Mouse (Mus musculus) hindbrain, embryonic 13.5 days (tissue): ENCODE results near the gene Mgat5. TPM values are rescaled to one million over a fixed set of nuclear protein-coding genes. Genes with fewer than 3 reads are reported as not detected.
A peak's percentile ranks its signal among the peaks of the same experiment; 100 is the strongest.

ENCODE experiments used
- ATAC-seq: fragments of 200-750 bp; cut with Nextera tagmentation; 2 replicates; pipeline ENCODE4 v1.8.0; 2017; ENCODE audit warnings: moderate TSS enrichment; ENCODE audit not compliant: low FRiP score
- H3K27ac ChIP-seq: fragments of 300-500 bp; sonication (generic); 2 replicates; pipeline ENCODE4 v1.5.1; 2015; ENCODE audit warnings: inconsistent platforms, mild to moderate bottlenecking, moderate library complexity
- H3K27me3 ChIP-seq: fragments of 300-500 bp; sonication (generic); 2 replicates; pipeline ENCODE4 v1.6.1; 2015; ENCODE audit warnings: mild to moderate bottlenecking, inconsistent platforms
- H3K36me3 ChIP-seq: fragments of 300-500 bp; sonication (generic); 2 replicates; pipeline ENCODE4 v1.6.1; 2015; ENCODE audit warnings: mild to moderate bottlenecking, inconsistent platforms
- H3K4me1 ChIP-seq: fragments of 300-500 bp; sonication (generic); replicated peaks from 2 replicates; pipeline ENCODE4 v1.6.1; 2015; ENCODE audit warnings: inconsistent platforms
- H3K4me2 ChIP-seq: fragments of 300-500 bp; sonication (generic); 2 replicates; pipeline ENCODE4 v1.6.1; 2015; ENCODE audit warnings: inconsistent platforms, mild to moderate bottlenecking, moderate library complexity
- H3K4me3 ChIP-seq: fragments of 300-500 bp; sonication (generic); 2 replicates; pipeline ENCODE4 v1.5.1; 2015; ENCODE audit warnings: mild to moderate bottlenecking, inconsistent platforms
- H3K9ac ChIP-seq: fragments of 300-500 bp; sonication (generic); 2 replicates; pipeline ENCODE4 v1.6.1; 2015; ENCODE audit warnings: mild to moderate bottlenecking, inconsistent platforms
- H3K9me3 ChIP-seq: fragments of 300-500 bp; sonication (generic); 2 replicates; pipeline ENCODE4 v1.6.1; 2016; ENCODE audit warnings: inconsistent platforms
- WGBS: fragments of 180-500 bp; shearing (Covaris S2); methylation state at CpG from one replicate; pipeline ENCODE4 v1.1.7; 2015; 5-methylcytosine and 5-hydroxymethylcytosine counted together
- polyA plus RNA-seq: library from polyadenylated mRNA; unstranded; fragments of >200 nt; fragmentation: Nextera tagmentation; extraction: Ambion mirVana; gene quantifications from 2 replicates; pipeline ENCODE4 v1.2.1, GENCODE M21; 2015

Mgat5 gene
- polyA plus RNA-seq, 1 experiment from 2014 or later, result 14.0 TPM

DNA sequence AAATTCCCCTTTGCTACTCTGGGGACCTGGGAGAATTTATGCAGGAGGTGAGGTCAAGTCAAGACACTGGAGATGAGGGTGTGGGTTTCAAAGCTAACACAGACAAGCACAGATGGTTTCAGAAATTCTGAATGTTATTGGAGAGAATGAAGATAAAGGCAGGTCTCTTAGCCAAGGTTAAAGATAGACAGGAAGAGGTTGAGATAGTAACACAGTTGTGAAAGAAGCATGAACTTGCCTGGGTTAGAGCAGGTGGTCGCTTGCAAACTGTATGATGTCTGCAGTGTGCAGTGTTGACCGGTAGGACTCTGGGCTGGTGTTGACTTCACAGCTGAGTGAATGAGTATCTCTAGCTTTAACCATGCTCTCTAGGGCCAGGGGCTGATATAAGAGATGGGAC, 97.8 kb downstream of the Mgat5 start:
- ATAC-seq, result no peak
- H3K9ac ChIP-seq, result no peak overlapping the region
- WGBS, result 100% methylated on average over 2 of the region's 2 CpGs
- no peaks in the 10 kb centered on the region for H3K4me1 ChIP-seq
- no peak overlapping the region for H3K27ac ChIP-seq
- peaks cover 6% of the 10 kb centered on the region; the same call in 1 of the 2 replicates for H3K36me3 ChIP-seq
- no peaks in the 10 kb centered on the region for H3K27me3 ChIP-seq
- no peak overlapping the region for H3K4me2 ChIP-seq
- H3K9me3 ChIP-seq, result no peaks in the 10 kb centered on the region
- no peak overlapping the region for H3K4me3 ChIP-seq

DNA sequence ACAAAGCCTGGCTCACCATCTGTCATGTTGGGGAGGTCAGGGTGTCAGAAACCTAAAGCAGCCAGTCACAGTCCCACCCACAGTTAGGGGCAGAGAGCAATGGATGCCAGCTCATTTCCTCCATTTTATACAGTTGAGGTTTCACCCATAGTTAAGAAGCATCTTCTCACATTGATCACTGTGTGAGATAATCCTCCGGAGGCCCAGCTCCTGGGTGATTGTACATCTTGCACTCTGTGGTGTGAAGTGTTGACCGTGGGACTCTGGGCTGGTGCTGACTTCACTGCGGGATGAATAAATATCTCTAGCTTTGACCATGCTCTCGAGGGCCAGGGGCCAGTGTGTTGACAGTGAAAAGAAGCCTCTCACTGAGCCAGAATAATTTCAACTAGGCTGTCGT, 99.0 kb downstream of the Mgat5 start:
- Histone ChIP-seq H3K9me3 (no peaks in the 10 kb centered on the region), H3K36me3 (peaks cover 6% of the 10 kb centered on the region; the same call in 1 of the 2 replicates), H3K27me3 (no peaks in the 10 kb centered on the region), H3K9ac (no peak overlapping the region), H3K4me2 (no peak overlapping the region), H3K4me3 (no peak overlapping the region), H3K27ac (no peak overlapping the region), H3K4me1 (0 out of 2 replicates have a peak, but pooled peaks cover 3% of the 10 kb centered on the region)
- 70% methylated on average over 5 of the region's 5 CpGs for WGBS
- no peak for ATAC-seq

DNA sequence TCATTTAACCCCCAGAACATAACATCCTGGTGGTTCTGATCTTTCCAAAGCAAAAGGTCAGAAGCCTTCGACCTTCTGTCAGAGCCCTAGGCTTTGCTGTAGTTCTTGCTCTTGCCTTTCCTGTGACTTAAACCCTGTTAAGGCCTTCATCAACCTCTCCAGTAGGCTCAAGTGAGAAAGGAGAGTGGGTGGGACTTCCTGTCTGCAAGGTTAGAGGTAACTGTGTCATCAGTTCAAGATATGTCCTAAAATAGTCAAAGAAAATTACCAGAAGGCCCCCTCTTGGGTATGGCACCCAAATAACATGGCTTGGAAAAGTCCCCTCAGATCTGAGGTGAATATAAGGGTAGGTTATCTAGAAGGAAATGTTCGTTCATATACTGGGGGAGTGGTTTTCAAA, 99.5 kb downstream of the Mgat5 start:
- WGBS, result 96% methylated on average over 2 of the region's 2 CpGs
- Histone ChIP-seq H3K4me2 (no peak overlapping the region), H3K9ac (no peak overlapping the region), H3K9me3 (no peaks in the 10 kb centered on the region), H3K36me3 (peaks cover 6% of the 10 kb centered on the region; the same call in 1 of the 2 replicates), H3K4me1 (0 out of 2 replicates have a peak, but pooled peaks cover 3% of the 10 kb centered on the region), H3K27ac (no peak overlapping the region), H3K27me3 (no peaks in the 10 kb centered on the region), H3K4me3 (no peak overlapping the region)
- ATAC-seq, result no peak

DNA sequence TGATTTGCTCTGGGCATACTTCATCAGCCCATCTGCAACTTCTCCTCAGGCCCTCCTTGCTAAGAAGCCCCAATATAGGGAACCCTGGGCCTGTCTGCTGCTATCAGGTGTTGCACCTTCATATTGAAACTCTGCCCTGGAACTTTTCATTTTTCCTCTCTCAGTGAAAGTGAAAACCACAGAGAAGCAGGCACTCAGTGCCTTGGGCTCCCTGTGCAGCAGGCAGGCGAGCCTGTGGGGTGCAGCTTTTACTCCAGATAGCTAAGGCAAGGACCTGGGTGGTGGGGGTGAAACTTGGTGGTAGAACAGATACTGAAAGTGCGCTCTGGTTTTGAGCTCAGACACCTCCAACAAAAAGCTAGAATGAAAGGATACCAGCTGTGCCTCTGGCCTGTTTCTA, 100.8 kb downstream of the Mgat5 start:
- Histone ChIP-seq H3K9ac (no peak overlapping the region), H3K9me3 (no peaks in the 10 kb centered on the region), H3K4me2 (no peak overlapping the region), H3K4me1 (0 out of 2 replicates have a peak, but pooled peaks cover 3% of the 10 kb centered on the region), H3K36me3 (peaks cover 6% of the 10 kb centered on the region; the same call in 1 of the 2 replicates), H3K27me3 (no peaks in the 10 kb centered on the region), H3K27ac (peak overlapping the region; percentile 18; the same call in 1 of the 2 replicates), H3K4me3 (no peak overlapping the region)
- 95% methylated on average over 2 of the region's 2 CpGs for WGBS
- no peak for ATAC-seq

DNA sequence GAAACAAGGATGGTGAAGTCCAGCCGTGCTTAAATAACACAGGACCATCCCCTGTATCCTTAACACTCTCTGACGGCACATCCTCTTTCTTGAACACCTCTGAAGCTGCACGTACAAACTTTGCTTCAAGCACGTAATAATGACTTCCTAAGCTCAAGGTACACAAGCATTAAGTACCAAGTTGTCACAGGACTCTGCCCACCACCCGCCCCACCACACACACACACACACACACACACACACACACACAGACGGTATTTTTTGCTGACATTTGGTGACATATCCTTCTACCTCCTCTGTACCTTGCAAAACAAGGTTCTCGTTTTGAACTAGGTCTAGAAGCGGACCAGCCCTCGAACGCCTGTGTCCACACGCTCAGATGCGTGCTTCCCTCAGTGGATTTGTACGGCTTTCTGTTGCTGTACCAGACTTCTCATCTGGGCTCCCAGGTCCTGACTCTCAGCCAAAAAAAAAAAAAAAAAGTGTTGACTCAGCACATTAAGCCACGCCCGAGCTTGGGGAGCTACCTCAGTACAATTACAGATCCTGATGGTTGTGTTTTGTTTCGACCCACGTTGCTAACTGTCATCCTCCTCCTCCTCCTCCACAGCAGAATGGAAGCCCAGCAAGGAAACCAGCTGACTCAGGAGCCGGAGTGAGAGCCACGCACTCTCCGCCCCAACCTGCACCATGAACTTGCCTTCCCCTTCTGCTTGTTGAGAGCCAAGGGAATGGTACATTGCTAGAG, 101.4 kb downstream of the Mgat5 start:
- WGBS, result 89% methylated on average over 20 of the region's 20 CpGs

DNA sequence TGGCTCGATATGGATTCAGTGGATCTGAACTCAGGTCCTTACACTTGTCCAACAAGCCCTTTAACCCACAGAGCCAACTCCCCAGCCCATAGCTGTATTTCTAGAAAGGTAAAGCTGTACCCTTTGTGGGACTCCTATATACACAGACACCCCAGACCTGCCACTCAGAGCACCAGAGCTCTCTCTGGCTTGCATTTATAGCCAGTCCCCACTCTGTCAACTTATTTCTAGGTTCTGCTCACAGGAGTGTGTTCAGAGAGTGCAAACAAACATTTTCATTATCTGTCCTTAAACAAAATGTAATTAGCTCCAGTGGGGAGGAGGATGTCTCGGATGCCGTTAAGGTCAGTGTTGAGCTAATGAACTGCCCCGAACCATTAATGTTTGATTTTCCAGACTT, 102.5 kb downstream of the Mgat5 start:
- H3K4me1 ChIP-seq, result peaks cover 3% of the 10 kb centered on the region; the same call in 1 of the 2 replicates
- no peak overlapping the region for H3K9ac ChIP-seq
- 79% methylated on average over 4 of the region's 4 CpGs for WGBS
- H3K4me3 ChIP-seq, result no peak overlapping the region
- ATAC-seq, result no peak
- H3K27ac ChIP-seq, result peak overlapping the region; percentile 40; the same call in 1 of the 2 replicates
- H3K4me2 ChIP-seq, result no peak overlapping the region
- no peaks in the 10 kb centered on the region for H3K9me3 ChIP-seq
- no peaks in the 10 kb centered on the region for H3K27me3 ChIP-seq
- peaks cover 6% of the 10 kb centered on the region; the same call in 1 of the 2 replicates for H3K36me3 ChIP-seq

More for the DNA sequence above, 101.4 kb downstream of the Mgat5 start:
- Histone ChIP-seq H3K36me3 (peaks cover 6% of the 10 kb centered on the region; the same call in 1 of the 2 replicates), H3K9me3 (no peaks in the 10 kb centered on the region), H3K4me2 (no peak overlapping the region), H3K4me1 (0 out of 2 replicates have a peak, but pooled peaks cover 3% of the 10 kb centered on the region), H3K27ac (no peak overlapping the region), H3K4me3 (no peak overlapping the region), H3K27me3 (no peaks in the 10 kb centered on the region), H3K9ac (no peak overlapping the region)
- ATAC-seq, result no peak

DNA sequence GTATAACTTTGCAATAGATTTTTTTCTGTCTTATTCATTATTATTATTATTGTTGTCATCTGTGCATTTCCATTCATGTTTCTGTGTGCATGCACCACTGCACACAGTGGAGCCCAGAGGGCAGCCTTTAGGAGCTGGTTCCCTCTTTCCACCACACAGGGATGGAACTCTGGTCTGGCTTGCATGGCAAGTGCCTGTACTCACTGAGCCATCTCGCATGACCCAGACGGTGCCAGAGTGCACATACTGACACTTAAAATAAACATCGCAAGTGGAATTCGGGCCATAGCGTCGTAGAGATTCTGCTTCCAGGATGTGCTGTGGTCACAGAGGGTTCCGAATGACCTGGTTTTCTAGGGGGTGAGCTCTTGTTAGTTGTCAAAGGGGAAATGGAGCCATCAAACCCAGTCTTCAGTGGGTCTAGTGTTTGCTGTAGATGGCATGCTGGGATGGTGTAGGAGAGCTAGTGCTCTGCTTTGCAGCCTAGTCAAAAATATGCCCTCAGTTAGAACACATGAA, 103.5 kb downstream of the Mgat5 start:
- Histone ChIP-seq H3K9ac (no peak overlapping the region), H3K36me3 (peaks cover 6% of the 10 kb centered on the region; the same call in 1 of the 2 replicates), H3K4me1 (peaks cover 3% of the 10 kb centered on the region), H3K4me2 (no peak overlapping the region), H3K9me3 (no peaks in the 10 kb centered on the region), H3K4me3 (no peak overlapping the region), H3K27me3 (no peaks in the 10 kb centered on the region), H3K27ac (no peak overlapping the region)
- no peak for ATAC-seq
- WGBS, result 87% methylated on average over 7 of the region's 7 CpGs

DNA sequence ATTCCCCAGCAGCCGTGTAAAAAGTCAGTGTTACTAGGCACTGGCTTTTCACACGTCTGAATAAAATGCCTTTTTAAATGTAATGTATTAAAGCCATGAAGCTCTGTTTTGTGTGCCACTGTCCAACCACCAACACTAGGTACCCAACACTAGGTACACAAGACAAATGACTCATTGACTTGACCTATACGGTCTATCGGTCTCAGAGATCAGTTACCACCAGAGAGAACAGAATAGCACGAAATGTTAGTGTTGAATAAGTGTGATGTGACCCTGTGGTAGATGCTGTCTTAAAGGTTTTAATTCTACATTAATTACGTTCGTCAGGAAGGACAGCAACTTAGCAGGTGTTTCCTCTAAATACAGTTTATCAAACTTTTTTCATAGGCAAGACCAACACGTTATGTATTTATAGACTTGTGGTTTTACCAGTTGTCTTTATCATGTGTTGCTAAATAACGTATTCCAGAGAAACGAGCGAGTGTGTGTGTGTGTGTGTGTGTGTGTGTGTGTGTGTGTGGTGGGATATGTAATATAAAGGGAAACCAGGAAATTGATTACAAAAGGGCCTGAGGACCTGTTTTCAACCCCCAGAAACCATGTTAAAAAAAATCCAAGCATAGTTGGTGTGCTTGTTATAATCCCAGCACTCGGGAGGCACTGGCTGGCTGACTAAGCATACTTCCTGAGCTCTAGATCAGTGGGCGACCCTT, 104.3 kb downstream of the Mgat5 start:
- peaks cover 11% of the 10 kb centered on the region for H3K4me1 ChIP-seq
- H3K9me3 ChIP-seq, result no peaks in the 10 kb centered on the region
- no peak overlapping the region for H3K4me3 ChIP-seq
- no peak overlapping the region for H3K27ac ChIP-seq
- no peak overlapping the region for H3K9ac ChIP-seq
- ATAC-seq, result no peak
- peaks cover 6% of the 10 kb centered on the region; the same call in 1 of the 2 replicates for H3K36me3 ChIP-seq
- no peaks in the 10 kb centered on the region for H3K27me3 ChIP-seq
- no peak overlapping the region for H3K4me2 ChIP-seq
- 92% methylated on average over 13 of the region's 13 CpGs for WGBS

DNA sequence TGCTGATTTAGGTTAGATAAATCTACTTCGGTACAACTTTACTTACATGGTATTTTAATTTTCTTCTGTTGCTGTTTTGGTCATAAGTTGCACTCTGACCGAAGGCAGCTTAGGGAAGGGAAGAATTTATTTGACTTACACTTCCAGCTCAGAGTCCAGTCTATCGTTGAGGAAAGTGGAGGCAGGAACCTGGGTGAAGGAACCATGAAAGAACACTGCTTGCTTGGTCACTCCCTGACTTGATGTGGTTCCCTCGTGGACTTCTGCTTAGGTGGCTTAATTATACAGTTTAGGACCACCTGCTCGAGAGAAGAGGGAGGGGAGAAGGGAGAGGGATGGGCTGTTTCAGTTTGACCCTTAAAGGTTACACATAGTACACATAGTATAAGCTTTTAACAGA, 105.2 kb downstream of the Mgat5 start:
- Histone ChIP-seq H3K36me3 (peaks cover 6% of the 10 kb centered on the region; the same call in 1 of the 2 replicates), H3K27me3 (no peaks in the 10 kb centered on the region), H3K27ac (no peak overlapping the region), H3K9me3 (no peaks in the 10 kb centered on the region), H3K4me3 (no peak overlapping the region), H3K9ac (no peak overlapping the region), H3K4me1 (peaks cover 14% of the 10 kb centered on the region), H3K4me2 (no peak overlapping the region)
- no peak for ATAC-seq
- WGBS, result 82% methylated on average over 5 of the region's 5 CpGs

DNA sequence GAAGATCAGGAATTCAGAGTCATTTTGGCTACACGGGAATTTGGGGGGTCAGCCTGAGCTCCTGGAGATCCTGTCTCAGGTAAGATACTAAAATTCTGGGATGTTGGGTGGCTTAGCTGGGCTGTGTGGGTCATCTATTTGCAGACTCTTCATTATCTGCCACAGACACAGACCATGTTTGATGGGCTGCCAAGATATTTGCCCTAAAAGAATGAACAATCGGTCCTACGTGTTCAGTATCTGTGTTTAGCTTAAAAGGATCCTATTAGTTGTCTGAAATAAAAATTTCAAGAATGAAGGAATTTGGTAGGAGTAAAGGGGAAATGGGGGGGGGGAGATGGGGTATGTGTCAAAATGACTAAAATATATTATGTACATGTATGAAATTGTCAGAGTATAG, 105.9 kb downstream of the Mgat5 start:
- 86% methylated on average over 3 of the region's 3 CpGs for WGBS
- Histone ChIP-seq H3K27me3 (no peaks in the 10 kb centered on the region), H3K4me2 (no peak overlapping the region), H3K4me1 (peaks cover 14% of the 10 kb centered on the region), H3K9ac (no peak overlapping the region), H3K27ac (no peak overlapping the region), H3K36me3 (peaks cover 6% of the 10 kb centered on the region; the same call in 1 of the 2 replicates), H3K9me3 (no peaks in the 10 kb centered on the region), H3K4me3 (no peak overlapping the region)
- ATAC-seq, result no peak

DNA sequence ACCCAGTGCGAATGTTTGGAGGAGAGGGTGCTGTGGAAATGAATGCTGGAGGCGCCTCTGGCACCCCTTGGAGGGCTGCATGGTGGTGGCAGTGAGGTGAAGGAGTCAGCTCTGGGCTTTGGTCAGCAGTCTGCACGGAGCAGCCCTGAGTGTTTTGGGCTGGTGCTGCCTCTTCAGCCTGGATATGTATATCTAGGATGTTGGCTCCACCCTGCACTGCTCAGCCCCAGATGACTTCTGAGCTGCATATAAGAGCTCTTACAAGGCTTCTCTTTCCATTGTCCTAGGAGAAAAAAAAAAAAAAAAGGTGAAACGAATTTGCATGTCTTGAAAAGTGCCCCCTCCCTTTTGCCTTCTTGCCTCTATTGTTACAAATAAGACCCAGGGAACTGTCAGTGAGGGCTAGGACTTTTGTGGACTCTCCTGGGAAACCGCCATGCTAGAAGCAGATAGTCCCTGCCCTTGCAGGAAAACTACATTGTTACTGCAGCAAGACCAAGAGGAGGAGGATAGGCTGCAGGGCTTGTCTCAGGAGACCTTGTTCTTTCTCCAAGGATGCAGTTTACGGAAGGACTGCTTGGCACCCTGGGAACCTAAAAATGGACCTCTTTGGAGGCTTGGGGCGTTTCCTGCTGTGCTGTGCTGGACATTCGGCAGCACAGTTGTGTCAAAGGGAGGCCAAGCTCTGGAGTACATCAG, 109.0 kb downstream of the Mgat5 start:
- Histone ChIP-seq H3K36me3 (no peaks in the 10 kb centered on the region), H3K27ac (no peak overlapping the region), H3K9ac (no peak overlapping the region), H3K4me1 (peaks cover 28% of the 10 kb centered on the region), H3K4me2 (no peak overlapping the region), H3K27me3 (no peaks in the 10 kb centered on the region), H3K4me3 (no peak overlapping the region), H3K9me3 (no peaks in the 10 kb centered on the region)
- 40% methylated on average over 8 of the region's 8 CpGs for WGBS
- ATAC-seq, result no peak
